Mouse (Mus musculus) R1 (cell line): ENCODE data around the gene Csad.

Experiments used
- DNase-seq: peaks from one replicate; pipeline ENCODE4 v3.0.0-alpha.2; 2018; ENCODE audit warnings: low read depth, low spot score

The Csad gene

GRCm38 (mm10) chr15:102133314-102133713 is 71.2 kb downstream of the Csad start:
- DNase-seq = no peak
